Mouse (Mus musculus) midbrain, embryonic 14.5 days (tissue): ENCODE measurements around the gene P2ry10. TPM values are rescaled to one million over a fixed set of nuclear protein-coding genes. Genes with fewer than 3 reads are reported as not detected.
"Not testable (repeated sequence)": the region's sequence is repeated elsewhere in the genome, so short reads cannot be mapped to it uniquely, and the experiment has no call there.

Experiments
- ATAC-seq: fragments of 200-750 bp; cut with Nextera tagmentation; 2 replicates; pipeline ENCODE4 v1.8.0; 2017; ENCODE audit warnings: moderate number of reproducible peaks, moderate library complexity; ENCODE audit not compliant: low FRiP score, low TSS enrichment
- DNase-seq: peaks from one replicate; pipeline ENCODE4 v3.0.0-alpha.2; 2015
- H3K27ac ChIP-seq: fragments of 300-500 bp; sonication (generic); replicated peaks from 2 replicates; pipeline ENCODE4 v1.5.1; 2014; ENCODE audit warnings: mild to moderate bottlenecking, low read depth, low read length, moderate library complexity
- H3K27me3 ChIP-seq: fragments of 300-500 bp; sonication (generic); 2 replicates; pipeline ENCODE4 v1.6.1; 2014; ENCODE audit warnings: low read length, control low read depth, mixed read lengths; ENCODE audit not compliant: control insufficient read depth, insufficient read depth
- H3K36me3 ChIP-seq: fragments of 300-500 bp; sonication (generic); 2 replicates; pipeline ENCODE4 v1.6.1; 2014; ENCODE audit warnings: low read length, control low read depth; ENCODE audit not compliant: control insufficient read depth, insufficient read depth
- H3K4me1 ChIP-seq: fragments of 300-500 bp; sonication (generic); 2 replicates; pipeline ENCODE4 v1.6.1; 2014; ENCODE audit warnings: mild to moderate bottlenecking, antibody characterized with exemption, low read length, control low read depth; ENCODE audit not compliant: control insufficient read depth, insufficient read depth
- H3K4me2 ChIP-seq: fragments of 300-500 bp; sonication (generic); 2 replicates; pipeline ENCODE4 v1.6.1; 2014; ENCODE audit warnings: mild to moderate bottlenecking, low read length, moderate library complexity
- H3K4me3 ChIP-seq: fragments of 300-500 bp; sonication (generic); replicated peaks from 2 replicates; pipeline ENCODE4 v1.5.1; 2014; ENCODE audit warnings: low read depth, low read length
- H3K9ac ChIP-seq: fragments of 300-500 bp; sonication (generic); replicated peaks from 2 replicates; pipeline ENCODE4 v1.6.1; 2014; ENCODE audit warnings: mild to moderate bottlenecking, low read length, moderate library complexity
- H3K9me3 ChIP-seq: fragments of 300-500 bp; sonication (generic); 2 replicates; pipeline ENCODE4 v1.6.1; 2016; ENCODE audit warnings: low read length, control low read depth, mixed read lengths; ENCODE audit not compliant: control insufficient read depth
- WGBS: fragments of 180-500 bp; shearing (Covaris S2); extraction: QIAGEN DNeasy Blood & Tissue Kit; methylation state at CpG from one replicate; pipeline ENCODE4 v1.1.7; 2014; 5-methylcytosine and 5-hydroxymethylcytosine counted together
- polyA plus RNA-seq: library from polyadenylated mRNA; unstranded; fragments of >200 nt; fragmentation: Nextera tagmentation; extraction: Ambion mirVana; gene quantifications from 2 replicates; pipeline ENCODE4 v1.2.1, GENCODE M21; 2014

The P2ry10 gene
- polyA plus RNA-seq, result not detected in 2 replicates

- no peaks in the 10 kb centered on the region for H3K27me3 ChIP-seq
- ATAC-seq (no peak), DNase-seq (no peak)
- no peaks in the 10 kb centered on the region for H3K36me3 ChIP-seq
- H3K4me2 ChIP-seq, result no peak within 1 kb of the TSS
- no peak within 1 kb of the TSS for H3K4me3 ChIP-seq
- H3K9ac ChIP-seq, result no peak within 1 kb of the TSS
- no peaks in the 10 kb centered on the region for H3K9me3 ChIP-seq
- WGBS, result 64% methylated on average over 4 of the region's 4 CpGs
- no peak within 1 kb of the TSS for H3K27ac ChIP-seq
- H3K4me1 ChIP-seq, result no peaks in the 10 kb centered on the region
Observed at GRCm38 (mm10) chrX:107088177-107088576, at the start of gene P2ry10. Gene P2ry10, plus strand, starts transcription at chrX:107088492.

GRCm38 (mm10) chrX:107039146-107039545 lies 49.1 kb upstream of the P2ry10 start:
- DNase-seq (no peak), ATAC-seq (no peak)
- Histone ChIP-seq H3K4me3 (no peak overlapping the region), H3K27ac (no peak overlapping the region), H3K36me3 (no peaks in the 10 kb centered on the region), H3K4me2 (no peak overlapping the region), H3K27me3 (no peaks in the 10 kb centered on the region), H3K4me1 (no peaks in the 10 kb centered on the region), H3K9me3 (no peaks in the 10 kb centered on the region), H3K9ac (no peak overlapping the region)

GRCm38 (mm10) chrX:107039635-107040034 lies 48.7 kb upstream of the P2ry10 start:
- no peak for DNase-seq
- no peak overlapping the region for H3K27ac ChIP-seq
- H3K4me3 ChIP-seq, result no peak overlapping the region
- no peak for ATAC-seq
- H3K9me3 ChIP-seq, result no peaks in the 10 kb centered on the region
- no peaks in the 10 kb centered on the region for H3K4me1 ChIP-seq
- H3K36me3 ChIP-seq, result no peaks in the 10 kb centered on the region
- H3K27me3 ChIP-seq, result no peaks in the 10 kb centered on the region
- 65% methylated on average over 2 of the region's 2 CpGs for WGBS
- no peak overlapping the region for H3K4me2 ChIP-seq
- H3K9ac ChIP-seq, result no peak overlapping the region

DNA sequence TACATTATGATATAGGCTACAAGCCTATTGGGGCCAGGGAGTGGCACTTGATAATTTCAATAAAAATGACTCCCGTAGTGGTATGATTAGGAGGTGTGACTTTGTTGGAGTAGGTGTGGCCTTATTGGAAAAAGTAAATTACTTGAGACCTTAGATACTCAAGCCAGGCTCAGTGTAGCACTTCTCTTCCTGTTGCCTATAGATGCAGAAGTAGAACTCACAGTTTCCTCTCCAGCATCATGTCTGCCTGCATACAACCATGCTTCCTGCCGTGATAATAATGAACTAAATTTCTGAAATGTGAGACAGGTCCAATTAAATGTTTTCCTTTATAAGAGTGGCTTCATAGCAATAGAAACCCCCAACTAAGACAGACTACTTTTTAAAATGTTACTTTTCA lies 45.9 kb upstream of the P2ry10 start:
- Histone ChIP-seq H3K27ac (no peak overlapping the region), H3K4me2 (no peak overlapping the region), H3K27me3 (no peaks in the 10 kb centered on the region), H3K9me3 (no peaks in the 10 kb centered on the region), H3K4me1 (no peaks in the 10 kb centered on the region), H3K4me3 (no peak overlapping the region), H3K9ac (no peak overlapping the region), H3K36me3 (no peaks in the 10 kb centered on the region)
- ATAC-seq (no peak), DNase-seq (no peak)
- WGBS, result 84% methylated on average over 2 of the region's 2 CpGs

GRCm38 (mm10) chrX:107083407-107083806 lies 4.9 kb upstream of the P2ry10 start:
- H3K4me3 ChIP-seq, ATAC-seq, H3K9me3 ChIP-seq, H3K4me1 ChIP-seq, H3K27ac ChIP-seq, H3K9ac ChIP-seq, H3K36me3 ChIP-seq, H3K4me2 ChIP-seq, H3K27me3 ChIP-seq: not testable (repeated sequence)
- 85% methylated on average over 1 of the region's 2 CpGs for WGBS
- peak; percentile 20 for DNase-seq

DNA sequence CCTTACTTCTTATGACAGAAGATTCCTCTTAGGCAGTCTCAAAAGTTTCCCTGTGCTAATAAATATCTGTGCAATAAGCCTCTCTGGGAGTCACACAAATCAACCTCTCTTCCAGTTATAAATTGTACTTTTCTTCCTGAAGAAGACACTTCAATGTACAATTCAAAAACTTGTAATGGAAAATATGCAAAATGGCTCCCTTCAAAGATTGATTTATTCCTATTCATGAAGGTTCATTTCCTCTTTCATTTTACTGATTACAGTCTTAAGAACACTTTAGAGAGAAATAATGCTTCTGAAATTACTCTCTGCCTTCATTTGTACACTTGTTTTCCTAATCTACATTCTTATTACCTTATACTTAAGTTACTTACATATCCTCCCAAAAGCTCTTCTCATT lies 4.0 kb upstream of the P2ry10 start:
- no peak for ATAC-seq
- Histone ChIP-seq H3K9ac (no peak overlapping the region), H3K4me3 (no peak overlapping the region), H3K27me3 (no peaks in the 10 kb centered on the region), H3K36me3 (no peaks in the 10 kb centered on the region), H3K4me2 (no peak overlapping the region), H3K9me3 (no peaks in the 10 kb centered on the region), H3K27ac (no peak overlapping the region), H3K4me1 (no peaks in the 10 kb centered on the region)
- DNase-seq, result no peak

DNA sequence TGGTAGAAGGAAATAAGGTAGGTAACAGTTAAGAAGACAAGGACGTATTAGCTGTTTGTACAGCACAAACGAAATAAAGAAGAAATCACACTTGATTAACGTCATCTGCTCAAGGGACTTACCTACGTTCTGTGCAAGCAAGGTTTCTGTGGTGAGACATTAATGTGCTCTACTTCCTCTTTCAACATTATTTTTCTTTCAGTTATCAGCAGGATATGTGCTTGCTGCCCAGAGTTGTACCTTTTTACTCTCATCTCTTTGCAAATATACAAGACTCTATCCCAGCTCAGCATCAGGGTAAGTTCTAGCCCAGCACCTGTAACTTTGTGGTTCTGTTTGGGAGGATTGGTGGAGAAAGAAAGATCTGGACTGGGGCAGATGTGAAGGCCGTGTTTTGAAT lies 839 bp downstream of the P2ry10 start:
- Histone ChIP-seq H3K36me3 (no peaks in the 10 kb centered on the region), H3K9ac (no peak overlapping the region), H3K27ac (no peak overlapping the region), H3K4me2 (no peak overlapping the region), H3K9me3 (no peaks in the 10 kb centered on the region), H3K4me1 (no peaks in the 10 kb centered on the region), H3K27me3 (no peaks in the 10 kb centered on the region), H3K4me3 (no peak overlapping the region)
- no peak for DNase-seq
- no peak for ATAC-seq
- 87% methylated on average over 5 of the region's 5 CpGs for WGBS

DNA sequence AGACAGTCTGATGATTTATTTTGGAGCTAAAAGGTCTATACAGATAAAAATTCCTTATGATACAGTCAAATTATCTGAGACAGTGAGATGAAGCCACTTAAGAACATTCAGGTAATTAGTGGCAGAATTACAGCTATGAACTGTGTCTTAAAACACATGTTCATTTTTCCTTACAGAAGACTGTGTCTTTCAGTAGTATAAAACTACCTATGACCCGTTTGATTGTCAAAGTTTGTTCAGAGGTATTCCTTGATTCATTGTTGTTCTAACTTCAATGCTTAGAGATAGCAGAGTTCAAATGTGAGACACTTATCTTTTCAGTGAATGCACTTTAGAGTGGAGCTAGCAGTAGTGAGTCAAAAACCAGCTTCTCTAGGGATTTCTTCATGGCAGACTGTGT lies 1.6 kb downstream of the P2ry10 start:
- no peak overlapping the region for H3K27ac ChIP-seq
- ATAC-seq, result no peak

DNA sequence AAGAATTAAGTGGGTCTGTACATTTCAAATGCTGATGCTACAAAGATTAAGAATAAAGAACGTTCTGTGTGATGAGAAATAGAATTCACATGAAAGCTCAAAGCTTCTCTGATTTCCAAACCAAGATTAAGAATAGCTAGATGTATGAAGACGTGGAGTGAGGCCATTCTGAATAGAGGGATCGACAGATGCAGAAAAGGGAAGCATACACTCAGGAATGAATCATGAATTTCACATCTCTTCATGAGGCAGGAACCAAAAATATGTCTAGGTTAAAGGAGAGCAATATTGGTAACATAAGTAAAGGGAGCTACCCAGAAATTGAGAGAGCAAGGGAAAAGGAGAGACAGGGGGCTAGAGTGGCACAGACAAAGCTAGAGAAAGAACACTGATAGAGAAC lies 7.3 kb downstream of the P2ry10 start:
- Histone ChIP-seq H3K4me2 (no peak overlapping the region), H3K27ac (no peak overlapping the region), H3K9me3 (no peaks in the 10 kb centered on the region), H3K27me3 (no peaks in the 10 kb centered on the region), H3K36me3 (no peaks in the 10 kb centered on the region), H3K4me1 (no peaks in the 10 kb centered on the region), H3K4me3 (no peak overlapping the region), H3K9ac (no peak overlapping the region)
- 68% methylated on average over 3 of the region's 3 CpGs for WGBS
- no peak for ATAC-seq
- DNase-seq, result no peak

More for the DNA sequence above, 1.6 kb downstream of the P2ry10 start:
- no peaks in the 10 kb centered on the region for H3K36me3 ChIP-seq
- H3K4me1 ChIP-seq, result no peaks in the 10 kb centered on the region
- no peak for DNase-seq
- WGBS, result 89% methylated on average over 1 of the region's 1 CpGs
- H3K4me3 ChIP-seq, result no peak overlapping the region
- no peak overlapping the region for H3K9ac ChIP-seq
- no peaks in the 10 kb centered on the region for H3K27me3 ChIP-seq
- H3K4me2 ChIP-seq, result no peak overlapping the region
- no peaks in the 10 kb centered on the region for H3K9me3 ChIP-seq
